Mouse (Mus musculus) left cerebral cortex, postnatal 36 days (tissue): ENCODE data around the gene Nav2. TPM values are rescaled to one million over a fixed set of nuclear protein-coding genes. Genes with fewer than 3 reads are reported as not detected.
A peak's percentile ranks its signal among the peaks of the same experiment; 100 is the strongest.

Source experiments
- DNase-seq, 2 experiments: peaks; one replicate each; pipeline ENCODE4 v3.0.0; 2021 to 2022; ENCODE audit warnings: low spot score in 2 of 2, mixed read lengths in 1 of 2
- intact Hi-C: fragments of 180-260 bp; cut with DNase I; formaldehyde crosslinking; loops from one replicate; pipeline ENCODE4 v1.15.1; 2025
- total RNA-seq, 2 experiments: library from RNA; stranded (reverse); gene quantifications; 2 replicates each; pipeline ENCODE4 v1.2.3; 2021

Gene Nav2
- total RNA-seq, 2 experiments from 2014 or later = 62.0 to 120 TPM

DNA sequence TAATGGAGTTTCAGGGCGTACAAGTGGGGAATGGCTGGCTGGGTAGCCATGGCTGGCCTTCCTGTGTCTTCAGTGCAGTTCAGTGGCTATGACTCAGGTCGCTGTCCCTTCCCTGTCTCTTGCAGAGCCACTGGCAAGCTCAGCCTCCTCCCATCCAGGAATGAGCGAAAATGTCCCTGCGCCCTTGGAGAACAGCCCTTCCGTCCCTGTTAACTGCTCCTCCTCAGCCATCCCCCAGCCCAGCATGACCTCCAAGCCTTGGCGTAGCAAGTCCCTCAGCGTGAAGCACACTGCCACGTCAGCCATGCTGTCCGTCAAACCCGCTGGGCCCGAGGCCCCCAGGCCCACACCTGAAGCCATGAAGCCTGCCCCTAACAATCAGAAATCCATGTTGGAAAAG is 543.8 kb downstream of the Nav2 start:
- DNase-seq = no peak
- intact Hi-C loops = no loop called here

DNA sequence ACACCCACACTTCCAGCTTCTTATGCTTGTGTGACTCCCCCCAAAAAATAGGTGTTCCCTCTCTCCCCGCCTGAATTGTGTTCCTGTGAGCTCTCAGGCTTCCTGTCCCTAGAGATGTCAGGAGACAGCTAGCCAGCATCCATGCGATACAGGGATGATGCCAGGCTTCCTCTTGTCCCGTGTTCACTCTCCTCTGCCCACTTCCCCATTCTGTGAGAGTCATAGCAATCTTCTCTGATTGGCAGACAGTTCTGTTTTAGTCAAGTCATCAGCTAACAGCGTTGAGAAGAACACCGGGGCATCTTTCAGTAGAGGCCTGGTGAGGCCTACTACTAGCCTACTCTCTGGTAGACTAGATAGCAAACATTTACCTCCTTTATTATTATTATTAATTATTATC is 546.1 kb downstream of the Nav2 start:
- intact Hi-C loops = no loop called here

DNA sequence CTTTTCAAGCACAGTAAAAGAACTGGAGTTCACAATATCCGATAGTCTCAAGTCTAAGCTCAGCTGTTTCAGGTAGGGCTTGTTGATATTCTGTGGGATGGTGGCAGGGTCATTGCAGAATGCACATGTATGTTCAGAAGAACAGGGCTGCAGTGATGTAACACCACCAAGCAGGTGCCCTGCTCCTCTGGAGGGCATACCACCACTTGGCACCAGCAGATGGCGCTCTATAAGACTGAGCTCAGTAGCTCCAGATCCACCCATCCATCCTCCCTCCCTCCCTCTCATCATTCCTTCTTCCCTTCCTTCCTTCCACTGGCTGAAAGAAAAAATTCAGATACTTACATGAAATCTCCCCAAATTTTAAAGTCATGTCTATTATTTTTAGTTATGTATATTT is 547.6 kb downstream of the Nav2 start:
- no peak for DNase-seq
- intact Hi-C loops = no loop called here

More for the DNA sequence above, 546.1 kb downstream of the Nav2 start:
- no peak for DNase-seq

DNA sequence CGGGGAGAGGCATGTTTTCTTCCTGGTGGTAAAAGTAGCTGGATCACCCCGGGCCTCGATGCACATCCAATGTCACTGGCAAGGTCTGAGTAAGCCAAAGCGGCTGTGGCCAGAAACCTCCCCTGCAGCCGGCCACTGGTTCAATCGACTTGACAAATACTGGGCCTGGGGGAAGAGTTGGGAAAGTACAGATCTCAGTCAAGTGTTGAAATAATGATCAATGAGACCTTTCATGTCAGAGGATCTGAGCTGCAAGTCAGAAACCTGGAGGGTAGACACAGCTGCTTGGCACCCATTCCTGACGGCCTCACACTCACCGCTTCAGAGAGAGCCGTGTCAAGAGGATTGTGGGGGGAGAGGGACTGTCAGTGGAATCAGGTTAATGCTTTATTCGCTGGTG is 548.9 kb downstream of the Nav2 start:
- intact Hi-C loops = no loop called here
- no peak for DNase-seq

DNA sequence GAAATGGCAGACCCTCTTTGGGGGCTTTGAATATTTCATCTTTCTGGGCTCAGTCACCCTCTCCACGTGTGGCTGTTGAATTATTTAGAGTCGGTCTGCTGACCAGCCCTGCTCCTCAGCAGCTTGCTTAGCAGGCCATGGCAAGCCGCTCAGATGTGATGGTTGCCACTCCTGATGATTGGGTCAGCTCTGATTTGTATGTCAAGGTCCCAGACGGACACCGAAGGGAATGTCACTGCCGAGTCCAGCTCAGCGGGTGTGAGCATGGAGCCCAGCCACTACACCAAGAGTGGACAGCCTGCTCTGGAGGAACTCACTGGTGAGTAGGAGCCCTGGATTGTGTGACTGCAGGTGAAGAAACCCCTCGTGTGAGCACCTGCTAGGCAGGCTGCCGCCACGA is 549.4 kb downstream of the Nav2 start:
- no peak for DNase-seq
- intact Hi-C loops = no loop called here

DNA sequence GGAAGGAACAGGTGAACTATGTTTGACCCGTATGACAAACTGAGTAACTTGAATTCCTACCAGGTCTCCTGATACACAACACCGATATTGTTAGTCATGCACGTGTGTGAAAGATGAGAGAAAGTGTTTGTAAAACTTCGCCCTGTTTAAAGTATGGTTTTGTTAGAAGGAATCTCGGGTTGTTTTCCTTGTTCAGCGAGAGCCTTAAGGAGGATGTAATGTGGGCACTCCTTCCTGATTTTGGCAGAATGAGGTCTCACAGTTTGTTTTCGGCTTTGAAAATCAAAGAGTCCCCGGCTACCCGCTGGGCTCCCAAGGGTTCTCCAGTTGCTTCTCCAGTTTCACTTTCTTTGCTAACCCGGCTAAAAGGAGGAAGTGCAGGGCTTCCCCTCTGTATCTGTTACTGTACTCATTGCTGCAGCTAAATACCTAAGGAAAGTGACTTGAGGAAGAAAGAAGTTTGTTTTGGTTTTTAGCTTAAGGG is 553.9 kb downstream of the Nav2 start:
- intact Hi-C loops = no loop called here
- no peak for DNase-seq

DNA sequence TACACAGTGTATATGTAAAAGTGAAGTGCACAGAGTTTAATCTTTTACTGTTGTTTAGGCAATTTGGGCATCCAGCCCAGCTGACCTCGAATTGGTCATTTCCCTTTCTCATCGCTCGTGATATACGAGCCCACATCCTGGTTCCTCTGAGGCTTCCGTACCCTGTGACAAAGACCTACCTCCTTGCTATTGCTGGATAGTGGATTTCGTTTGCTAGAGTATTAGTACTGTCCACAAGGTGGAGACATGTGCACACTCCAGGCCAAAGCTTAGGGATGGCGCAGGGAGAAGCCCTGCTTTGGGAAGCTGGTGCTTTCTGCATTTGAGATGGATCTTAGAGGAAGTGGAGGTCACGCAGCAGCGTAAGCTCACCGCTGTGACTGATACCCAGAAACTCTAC is 559.3 kb downstream of the Nav2 start:
- DNase-seq = no peak
- intact Hi-C loops = no loop called here

DNA sequence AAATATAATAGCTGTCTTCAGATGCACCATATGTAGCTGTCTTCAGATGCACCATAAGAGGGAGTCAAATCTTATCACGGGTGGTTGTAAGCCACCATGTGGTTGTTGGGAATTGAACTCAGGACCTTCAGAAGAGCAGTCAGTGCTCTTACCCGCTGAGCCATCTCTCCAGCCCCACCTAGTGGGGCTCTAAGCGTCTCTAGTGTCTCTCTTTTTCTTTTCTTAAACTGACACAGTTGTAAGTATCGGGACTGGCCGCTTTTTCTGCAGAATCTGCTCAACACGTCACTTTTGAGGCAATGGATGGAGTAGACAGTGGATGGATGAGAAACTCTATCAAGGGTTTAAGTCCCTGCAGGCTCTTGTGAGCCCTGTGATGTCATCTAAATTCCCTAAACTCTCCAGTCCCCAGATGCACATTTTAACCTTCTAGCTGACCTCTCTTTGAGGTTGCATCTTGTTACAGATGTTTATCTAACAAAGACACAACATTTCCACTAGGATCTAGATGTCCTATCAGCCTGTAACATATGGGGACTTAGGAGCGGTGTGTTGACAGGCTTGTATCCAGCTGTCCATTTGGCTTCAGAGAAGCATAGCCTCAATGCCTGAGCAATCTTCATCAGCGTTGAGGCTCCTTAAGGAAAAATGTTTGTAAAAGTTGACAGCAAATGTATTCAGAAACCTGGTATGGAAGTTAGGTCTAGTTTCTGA is 560.1 kb downstream of the Nav2 start:
- DNase-seq = no peak
- intact Hi-C loops = no loop called here

DNA sequence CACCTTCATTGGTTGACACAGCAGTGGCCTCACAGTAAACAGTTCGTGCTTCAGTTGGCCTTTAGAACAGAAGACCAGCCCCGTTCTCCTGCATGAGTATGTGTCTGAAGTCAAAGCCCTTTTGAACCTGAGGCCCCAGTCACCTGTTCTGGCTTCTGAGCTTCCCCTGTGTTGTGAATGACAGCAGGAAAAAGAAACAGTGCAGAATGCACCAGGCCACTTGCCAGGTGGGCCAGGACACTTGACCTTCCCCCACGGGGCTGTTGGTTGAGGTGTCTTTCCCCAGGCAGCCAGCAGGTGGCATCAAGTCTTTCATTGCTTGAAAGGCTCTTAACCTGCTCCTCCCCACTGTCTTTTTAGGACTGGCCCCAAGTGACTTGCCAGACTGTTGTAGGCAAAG is 562.8 kb downstream of the Nav2 start:
- peak in 1 of 2 experiments; percentile 54 for DNase-seq
- intact Hi-C loops = loop anchor here (5.0 kb wide), 1 partner anchor 281 kb away; no protein-coding TSS in a partner anchor

DNA sequence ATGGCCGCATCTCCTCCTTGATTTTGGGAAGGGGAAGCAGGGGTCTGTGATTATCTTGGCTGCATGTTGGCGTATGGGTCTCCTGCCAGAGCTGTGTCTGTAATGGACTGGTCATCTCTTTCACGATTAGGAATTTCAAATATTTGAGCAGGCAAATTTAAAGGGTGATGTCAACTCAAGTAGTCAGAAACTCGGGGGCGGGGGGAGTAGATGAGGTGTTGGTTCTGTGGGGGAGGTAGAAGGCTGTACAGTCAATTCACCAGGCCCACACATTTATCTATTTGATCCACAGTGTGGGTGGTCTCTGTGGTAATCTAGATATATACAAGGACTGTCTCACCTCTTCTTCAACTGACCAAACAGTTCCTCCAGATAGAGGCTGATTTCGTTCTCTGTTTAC is 566.8 kb downstream of the Nav2 start:
- intact Hi-C loops = no loop called here
- no peak for DNase-seq

DNA sequence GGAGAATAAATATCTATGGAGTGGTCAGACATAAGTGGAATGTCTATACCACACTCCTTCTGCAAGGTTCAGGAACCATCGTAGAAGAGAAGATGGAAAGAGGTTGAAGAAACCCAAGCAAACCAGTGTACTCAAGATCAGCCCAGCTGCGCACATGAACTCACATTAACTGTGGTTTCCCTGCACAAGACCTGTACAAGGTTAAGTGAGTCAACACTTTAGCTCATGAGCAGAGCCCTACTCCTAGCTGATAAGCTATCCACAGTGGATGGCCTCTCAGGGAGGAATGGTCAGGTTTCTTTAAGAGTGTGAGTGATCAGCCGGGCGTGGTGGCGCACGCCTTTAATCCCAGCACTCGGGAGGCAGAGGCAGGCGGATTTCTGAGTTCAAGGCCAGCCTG is 567.6 kb downstream of the Nav2 start:
- intact Hi-C loops = no loop called here
- no peak for DNase-seq

DNA sequence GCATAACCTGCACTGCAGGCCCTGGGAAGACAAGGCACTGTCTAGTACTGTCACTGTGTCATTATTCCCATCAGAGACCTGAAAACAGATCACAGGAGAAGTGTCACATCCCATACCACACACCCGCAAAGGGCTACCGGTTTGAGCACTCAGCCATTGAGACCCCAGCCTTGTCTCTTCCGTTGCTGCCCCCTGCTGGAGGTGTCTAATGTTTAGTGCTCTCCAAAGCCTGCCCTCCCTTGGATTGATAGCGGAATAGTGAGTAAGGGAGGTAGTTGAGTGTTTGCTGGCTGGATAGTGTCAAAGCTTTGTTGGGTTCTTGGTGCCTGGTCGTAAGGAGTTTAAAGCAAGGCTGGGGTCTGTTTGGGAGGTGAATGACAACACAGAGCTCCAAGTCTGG is 568.1 kb downstream of the Nav2 start:
- DNase-seq = no peak
- intact Hi-C loops = no loop called here

DNA sequence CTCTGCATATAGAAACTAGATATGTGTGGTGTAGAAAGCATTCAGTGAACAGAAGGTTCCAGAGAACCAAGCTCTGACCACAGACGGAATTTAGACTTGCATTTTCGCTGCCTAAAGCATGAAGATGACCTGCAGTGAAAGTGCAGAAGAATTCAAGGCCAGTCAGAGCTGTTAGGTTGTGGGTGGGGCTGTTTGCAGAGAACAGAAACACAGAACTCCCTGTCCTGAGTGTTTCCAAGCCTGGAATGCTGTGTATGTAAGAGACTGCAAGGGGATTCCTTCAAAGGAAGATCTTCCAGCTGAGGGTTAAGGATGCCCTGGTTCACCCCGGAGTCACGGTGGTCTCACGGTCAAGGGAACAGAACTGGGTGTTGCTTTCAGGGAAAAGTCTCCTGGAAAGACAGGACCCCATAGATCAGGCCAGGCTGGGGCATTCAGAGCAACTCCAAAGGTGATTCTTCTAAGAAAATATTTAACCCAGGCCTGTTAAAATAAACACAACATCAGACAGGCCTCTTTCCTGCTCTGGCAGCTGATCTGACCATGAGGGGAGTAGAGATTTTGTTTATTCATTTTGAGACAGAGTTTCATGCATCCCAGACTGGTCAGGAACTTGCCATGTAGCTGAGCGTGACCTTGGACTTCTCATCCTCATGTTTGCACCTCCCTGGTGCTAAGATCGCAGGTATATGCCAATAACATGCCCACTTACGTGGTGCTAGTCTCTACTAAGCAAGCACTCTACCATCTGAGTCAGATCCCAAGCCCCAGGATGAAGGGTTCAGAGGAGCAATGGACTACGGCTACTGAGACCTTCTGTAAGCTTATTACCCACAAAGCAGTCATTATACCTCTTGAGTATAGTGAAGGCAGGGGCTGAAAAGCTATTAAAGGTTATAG is 568.8 kb downstream of the Nav2 start:
- DNase-seq = no peak
- intact Hi-C loops = no loop called here

DNA sequence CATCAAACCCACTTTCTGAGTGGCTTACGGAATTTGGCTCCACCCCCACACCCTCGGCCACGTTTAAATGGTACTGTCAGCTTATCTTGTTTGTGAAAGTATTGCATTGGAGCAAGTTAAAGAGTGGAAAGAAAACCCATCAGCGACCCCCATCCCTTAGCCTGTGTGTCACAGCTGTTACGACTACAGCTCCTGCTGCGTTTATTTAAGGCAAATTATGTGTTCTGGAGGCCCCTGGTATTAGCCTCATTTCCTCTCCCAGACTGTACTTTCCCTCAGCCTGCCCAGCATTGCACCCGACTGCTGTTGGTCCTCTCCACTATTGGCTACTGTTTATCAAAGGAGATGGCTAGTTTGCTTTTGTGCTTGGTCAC is 569.4 kb downstream of the Nav2 start:
- no peak for DNase-seq
- intact Hi-C loops = no loop called here

DNA sequence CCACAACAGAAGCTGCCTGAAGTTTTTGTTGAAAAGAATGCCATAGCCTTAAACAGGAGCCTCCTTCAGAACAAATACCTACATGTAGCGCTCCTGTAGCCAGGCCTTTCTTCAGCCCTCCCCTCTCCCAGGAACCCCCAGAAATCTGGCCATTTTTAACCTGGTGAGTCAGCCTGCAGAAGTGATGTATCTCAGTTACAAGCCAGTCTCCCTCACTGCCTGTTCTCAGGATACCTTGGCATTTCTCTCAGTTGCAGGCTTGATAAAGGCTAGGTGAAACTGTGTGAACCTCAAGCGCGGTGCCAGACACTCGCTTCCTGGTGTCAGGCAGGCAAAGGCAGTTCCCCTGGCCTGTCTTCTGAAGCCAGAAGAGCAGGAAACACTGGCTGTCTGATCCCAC is 570.4 kb downstream of the Nav2 start:
- DNase-seq = peak in 1 of 2 experiments; percentile 29
- intact Hi-C loops = no loop called here

DNA sequence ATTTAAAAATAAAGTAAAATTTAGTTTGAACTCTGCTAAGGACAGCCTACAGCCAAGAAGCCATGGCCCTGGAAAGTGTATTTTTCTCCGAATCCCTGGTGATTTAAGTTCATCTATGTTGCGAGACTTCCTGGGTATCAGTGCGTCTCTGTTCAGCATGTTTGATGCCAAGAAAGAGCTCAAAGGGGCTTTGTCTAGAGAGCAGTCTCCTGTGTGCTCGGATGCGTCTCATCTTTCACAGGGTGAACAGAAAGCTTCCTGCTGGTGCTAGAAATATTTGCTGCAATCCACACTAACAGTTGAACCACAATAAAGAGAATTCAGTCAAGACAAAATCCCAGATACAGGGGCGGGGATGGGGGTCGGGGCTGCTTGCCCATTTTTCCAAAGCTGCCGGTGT is 572.4 kb downstream of the Nav2 start:
- no peak for DNase-seq
- intact Hi-C loops = no loop called here

DNA sequence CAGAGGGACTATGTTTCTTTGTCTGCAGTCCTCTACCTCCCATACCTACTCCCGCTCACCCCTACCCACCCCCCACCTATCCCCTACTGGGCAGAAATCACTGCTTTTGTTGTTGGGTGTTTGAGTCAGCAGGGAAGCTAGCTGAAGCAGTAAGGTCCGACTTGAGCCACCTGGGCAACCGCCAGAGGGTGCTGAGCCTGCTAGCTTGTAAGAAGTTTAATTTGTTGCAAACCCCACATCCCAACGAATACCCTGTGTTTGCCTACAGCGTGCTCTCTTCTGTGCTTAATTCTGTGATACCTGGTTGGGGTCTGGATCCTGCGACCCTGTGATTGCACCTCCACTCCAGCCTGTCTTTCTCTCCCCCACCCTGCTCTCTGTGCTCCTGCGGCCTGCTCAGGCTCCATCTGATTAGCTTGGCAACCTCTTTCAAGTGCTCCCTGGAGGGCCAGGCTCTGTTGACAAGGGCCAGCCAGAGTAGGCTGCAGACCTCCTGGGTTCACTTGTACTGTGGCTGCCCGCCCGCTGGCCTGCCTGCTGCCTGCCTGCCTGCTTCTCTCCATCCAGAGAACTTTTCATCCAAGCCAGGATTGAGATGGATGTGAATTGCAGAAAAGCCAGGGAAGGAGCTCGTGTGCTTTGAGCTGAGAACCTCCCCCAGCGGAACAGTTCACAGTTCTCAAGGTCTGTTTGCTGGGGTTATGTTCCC is 575.7 kb downstream of the Nav2 start:
- DNase-seq = no peak
- intact Hi-C loops = no loop called here

DNA sequence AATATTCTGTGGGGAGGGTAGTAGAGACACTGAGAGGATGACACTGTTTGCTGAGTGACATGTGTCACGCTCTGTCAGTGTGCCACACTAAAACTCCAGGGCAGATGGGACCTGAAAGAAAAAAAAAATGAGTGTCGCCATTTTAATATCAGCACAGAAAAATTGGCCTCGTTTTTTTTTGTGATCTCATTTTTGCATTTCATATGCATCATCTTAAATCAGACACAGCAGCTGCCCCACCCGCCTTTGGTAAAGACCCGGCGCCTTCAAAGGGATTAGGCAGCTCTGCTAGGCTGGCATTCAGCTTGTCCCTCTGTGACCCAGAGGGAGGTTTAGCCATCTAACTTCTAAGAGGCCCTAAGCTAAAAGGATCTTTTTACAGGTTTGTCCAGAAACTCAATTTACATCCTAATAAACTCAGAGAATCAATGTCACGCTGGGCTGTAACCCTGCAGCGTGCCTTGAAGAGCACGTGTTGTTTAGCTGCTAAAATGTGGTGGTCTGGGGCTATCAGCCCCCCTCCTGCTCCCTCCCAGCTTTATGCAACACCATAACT is 576.9 kb downstream of the Nav2 start:
- DNase-seq = no peak
- intact Hi-C loops = loop anchor here (5.0 kb wide), 1 partner anchor 37 kb away; no protein-coding TSS in a partner anchor

DNA sequence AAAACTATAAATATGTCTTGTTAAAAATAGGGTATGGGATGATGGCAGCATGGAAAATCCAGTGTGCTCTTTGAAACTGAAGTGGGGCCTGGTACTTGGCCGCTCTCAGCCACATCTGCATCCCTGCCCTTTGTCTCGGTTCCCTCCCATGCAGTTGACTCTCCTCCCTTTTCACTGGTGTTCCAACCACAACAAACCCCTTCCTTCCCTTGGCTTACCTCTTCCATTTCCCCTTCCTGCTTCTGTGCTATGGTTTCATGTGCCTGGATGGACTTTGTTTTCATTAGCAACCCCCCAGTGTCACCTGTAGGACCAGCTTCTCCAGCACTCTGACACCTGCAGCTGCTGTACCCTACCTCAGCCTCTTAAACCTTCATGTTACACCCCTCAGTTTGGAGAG is 578.8 kb downstream of the Nav2 start:
- intact Hi-C loops = loop anchor here (5.0 kb wide), 1 partner anchor 35 kb away; no protein-coding TSS in a partner anchor

More for the DNA sequence above, 578.8 kb downstream of the Nav2 start:
- no peak for DNase-seq
